17 mouse cellular contexts compared by ENCODE assay signal in the genomic region with DNA sequence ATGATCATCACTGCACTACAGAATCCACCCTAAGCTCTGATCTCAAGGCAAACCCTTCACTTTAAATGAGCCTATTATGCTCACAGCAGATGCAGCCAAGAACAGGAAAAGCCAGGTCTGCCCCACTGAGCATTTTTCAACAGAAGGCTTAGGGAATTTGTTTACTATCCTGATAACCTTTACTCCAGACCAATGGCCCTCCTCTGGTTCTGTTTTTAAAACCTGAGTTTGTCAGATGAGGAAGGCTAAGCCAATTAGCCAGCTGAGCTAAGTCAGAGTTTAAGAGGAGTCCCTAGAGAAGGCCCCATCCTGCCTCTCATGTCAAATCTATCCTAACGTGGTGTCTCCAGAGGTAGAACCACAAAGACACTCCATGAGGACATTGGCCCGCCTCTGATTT. TPM values are rescaled to one million over a fixed set of nuclear protein-coding genes. Genes with fewer than 3 reads are reported as not detected.
A peak's percentile ranks its signal among the peaks of the same experiment; 100 is the strongest.
DNase-seq lines count a peak whose midpoint lies in the region; ATAC-seq and TF ChIP-seq lines count a peak whose summit lies in the region.
"Had no signal": no experiment of that assay in that cellular context is flagged by ENCODE, and none has a peak within 500 bp of the region (broad histone marks: within the 10 kb centered on the region; RNA-seq: fewer than 3 reads in every experiment).

No protein-coding gene starts in this region.

- no peak for TF ChIP-seq CTCF in lung, embryonic 14.5 days (IDR thresholded peaks at IDR 0.05; ENCODE audit: low read depth)
- TF ChIP-seq CTCF in lung, postnatal 0 days (IDR thresholded peaks at IDR 0.05) = no peak
- TF ChIP-seq CTCF in liver, postnatal 0 days (IDR thresholded peaks at IDR 0.05; ENCODE audit: low read depth) = no peak

- 0 out of 2 replicates have a peak, but pooled peaks cover 1% of the 10 kb centered on the region for H3K9me3 ChIP-seq in heart, embryonic 13.5 days
- no peaks in the 10 kb centered on the region for H3K9me3 ChIP-seq in heart, embryonic 11.5 days (replicated peaks; ENCODE audit: control insufficient read depth, low read length)
- no peaks in the 10 kb centered on the region for H3K9me3 ChIP-seq in lung, embryonic 14.5 days (ENCODE audit: low read depth, low read length)
- H3K9me3 ChIP-seq in lung, postnatal 0 days (ENCODE audit: low read length) = no peaks in the 10 kb centered on the region
- no peaks in the 10 kb centered on the region for H3K9me3 ChIP-seq in liver, postnatal 0 days (ENCODE audit: low read length)
- no peaks in the 10 kb centered on the region for H3K9me3 ChIP-seq in hindbrain, embryonic 12.5 days (replicated peaks)
- H3K9me3 ChIP-seq: embryonic facial prominence, embryonic 10.5 days had no signal

- no peaks in the 10 kb centered on the region for H3K27me3 ChIP-seq in heart, embryonic 13.5 days (replicated peaks)
- H3K27me3 ChIP-seq in heart, embryonic 11.5 days (ENCODE audit: control insufficient read depth, insufficient read depth, low read length) = no peaks in the 10 kb centered on the region
- H3K27me3 ChIP-seq in lung, embryonic 14.5 days (ENCODE audit: insufficient read depth, low read length) = no peaks in the 10 kb centered on the region
- H3K27me3 ChIP-seq in lung, postnatal 0 days (replicated peaks; ENCODE audit: insufficient read depth, low read length) = no peaks in the 10 kb centered on the region
- H3K27me3 ChIP-seq in liver, postnatal 0 days (ENCODE audit: insufficient read depth, low read length) = no peaks in the 10 kb centered on the region
- no peaks in the 10 kb centered on the region for H3K27me3 ChIP-seq in hindbrain, embryonic 12.5 days
- H3K27me3 ChIP-seq: forebrain, embryonic 12.5 days; limb, embryonic 12.5 days had no signal

- H3K4me1 ChIP-seq in heart, embryonic 13.5 days = peaks cover 38% of the 10 kb centered on the region
- H3K4me1 ChIP-seq in heart, embryonic 11.5 days (ENCODE audit: control insufficient read depth, insufficient read depth, low read length) = peaks cover 14% of the 10 kb centered on the region
- H3K4me1 ChIP-seq in lung, embryonic 14.5 days (ENCODE audit: insufficient read depth) = no peaks in the 10 kb centered on the region; the same call in 1 of the 2 replicates
- peaks cover 3% of the 10 kb centered on the region; the same call in 1 of the 2 replicates for H3K4me1 ChIP-seq in lung, postnatal 0 days (ENCODE audit: insufficient read depth, low read depth, low read length)
- peaks cover 14% of the 10 kb centered on the region for H3K4me1 ChIP-seq in liver, postnatal 0 days (ENCODE audit: insufficient read depth)
- H3K4me1 ChIP-seq in hindbrain, embryonic 12.5 days = no peaks in the 10 kb centered on the region

- no peak for DNase-seq in lung, embryonic 14.5 days
- DNase-seq in lung, postnatal 0 days (ENCODE audit: low spot score) = no peak
- no peak for DNase-seq in liver, postnatal 0 days
- DNase-seq: cerebellum, adult 9-10 months; gastrocnemius, adult 2 months; kidney, adult 9 months; kidney, postnatal 36 days; layer of hippocampus, adult 9-11 months; right cerebral cortex, postnatal 14 days had no signal

- no peak for TF ChIP-seq EP300 in lung, postnatal 0 days (IDR thresholded peaks at IDR 0.05)
- TF ChIP-seq EP300 in liver, postnatal 0 days (IDR thresholded peaks at IDR 0.05; ENCODE audit: low read depth) = no peak

- no peak overlapping the region for H3K9ac ChIP-seq in heart, embryonic 13.5 days
- H3K9ac ChIP-seq in heart, embryonic 11.5 days (ENCODE audit: low read depth, low read length) = no peak overlapping the region
- no peak overlapping the region for H3K9ac ChIP-seq in lung, embryonic 14.5 days
- no peak overlapping the region for H3K9ac ChIP-seq in lung, postnatal 0 days (replicated peaks; ENCODE audit: low read depth)
- no peak overlapping the region for H3K9ac ChIP-seq in liver, postnatal 0 days (replicated peaks)
- no peak overlapping the region for H3K9ac ChIP-seq in hindbrain, embryonic 12.5 days
- H3K9ac ChIP-seq: forebrain, embryonic 12.5 days; limb, embryonic 12.5 days had no signal

- H3K27ac ChIP-seq in heart, embryonic 13.5 days (replicated peaks) = peak overlapping the region; percentile 64
- no peak overlapping the region for H3K27ac ChIP-seq in heart, embryonic 11.5 days (ENCODE audit: low read depth, low read length)
- no peak overlapping the region; the same call in 1 of the 2 replicates for H3K27ac ChIP-seq in lung, embryonic 14.5 days (ENCODE audit: low read depth)
- H3K27ac ChIP-seq in lung, postnatal 0 days (ENCODE audit: low read length) = no peak overlapping the region
- H3K27ac ChIP-seq in liver, postnatal 0 days (ENCODE audit: low read depth) = peak overlapping the region; percentile 57
- no peak overlapping the region for H3K27ac ChIP-seq in hindbrain, embryonic 12.5 days
- H3K27ac ChIP-seq: embryonic facial prominence, embryonic 10.5 days; forebrain, embryonic 12.5 days; gastrocnemius, adult 2 months; limb, embryonic 12.5 days had no signal

- no peaks in the 10 kb centered on the region for H3K36me3 ChIP-seq in heart, embryonic 13.5 days
- no peaks in the 10 kb centered on the region for H3K36me3 ChIP-seq in heart, embryonic 11.5 days (ENCODE audit: control insufficient read depth, insufficient read depth, low read length)
- H3K36me3 ChIP-seq in lung, embryonic 14.5 days (ENCODE audit: insufficient read depth) = no peaks in the 10 kb centered on the region
- no peaks in the 10 kb centered on the region for H3K36me3 ChIP-seq in lung, postnatal 0 days (ENCODE audit: insufficient read depth, low read length)
- no peaks in the 10 kb centered on the region for H3K36me3 ChIP-seq in liver, postnatal 0 days (replicated peaks; ENCODE audit: insufficient read depth, low read length)
- no peaks in the 10 kb centered on the region for H3K36me3 ChIP-seq in hindbrain, embryonic 12.5 days
- H3K36me3 ChIP-seq: embryonic facial prominence, embryonic 10.5 days; forebrain, embryonic 12.5 days; limb, embryonic 12.5 days had no signal

- no peak for ATAC-seq in heart, embryonic 13.5 days (ENCODE audit: extremely low read depth, insufficient number of reproducible peaks, low FRiP score, low TSS enrichment)
- no peak for ATAC-seq in heart, embryonic 11.5 days (replicated peaks; ENCODE audit: insufficient number of reproducible peaks, low FRiP score, low TSS enrichment)
- ATAC-seq in lung, embryonic 14.5 days (ENCODE audit: insufficient read depth) = 0 out of 2 replicates have a peak, but pooled peaks have one; percentile 23
- ATAC-seq in lung, postnatal 0 days = no peak
- peak; percentile 28 for ATAC-seq in liver, postnatal 0 days
- no peak for ATAC-seq in erythroid progenitor cell, adult 5-6 weeks (replicated peaks; ENCODE audit: low FRiP score, poor library complexity, severe bottlenecking)
- no peak for ATAC-seq in hindbrain, embryonic 12.5 days (ENCODE audit: low FRiP score)

- no peak overlapping the region for H3K4me2 ChIP-seq in heart, embryonic 13.5 days
- H3K4me2 ChIP-seq in heart, embryonic 11.5 days = no peak overlapping the region
- H3K4me2 ChIP-seq in lung, embryonic 14.5 days = no peak overlapping the region
- H3K4me2 ChIP-seq in lung, postnatal 0 days (replicated peaks; ENCODE audit: low read depth, low read length) = no peak overlapping the region
- no peak overlapping the region for H3K4me2 ChIP-seq in liver, postnatal 0 days (ENCODE audit: low read depth, low read length)
- no peak overlapping the region for H3K4me2 ChIP-seq in hindbrain, embryonic 12.5 days (replicated peaks)
- H3K4me2 ChIP-seq: forebrain, embryonic 12.5 days; limb, embryonic 12.5 days had no signal

- WGBS in heart, embryonic 13.5 days = 49% methylated on average over 2 of the region's 2 CpGs
- 26% methylated on average over 2 of the region's 2 CpGs for WGBS in heart, embryonic 11.5 days (ENCODE audit: insufficient replicate concordance)
- 32% methylated on average over 2 of the region's 2 CpGs for WGBS in lung, embryonic 14.5 days
- WGBS in lung, postnatal 0 days = 45% methylated on average over 2 of the region's 2 CpGs
- WGBS in liver, postnatal 0 days (ENCODE audit: insufficient replicate concordance) = 27% methylated on average over 2 of the region's 2 CpGs
- WGBS in hindbrain, embryonic 12.5 days = 49% methylated on average over 2 of the region's 2 CpGs

- H3K4me3 ChIP-seq in heart, embryonic 13.5 days = no peak overlapping the region
- no peak overlapping the region for H3K4me3 ChIP-seq in heart, embryonic 11.5 days (ENCODE audit: low read depth, low read length)
- H3K4me3 ChIP-seq in lung, embryonic 14.5 days (ENCODE audit: low read depth, low read length) = no peak overlapping the region
- H3K4me3 ChIP-seq in lung, postnatal 0 days (ENCODE audit: low read depth, low read length) = no peak overlapping the region
- H3K4me3 ChIP-seq in liver, postnatal 0 days (ENCODE audit: low read depth, low read length) = no peak overlapping the region
- H3K4me3 ChIP-seq in hindbrain, embryonic 12.5 days = no peak overlapping the region
- H3K4me3 ChIP-seq: embryonic facial prominence, embryonic 10.5 days; forebrain, embryonic 12.5 days; gastrocnemius, adult 2 months; limb, embryonic 12.5 days had no signal

RNA-seq across cellular contexts. Expression of a gene that starts 19.1 kb away (rescaled TPM):
- polyA plus RNA-seq in heart, embryonic 13.5 days (2015; fragmentation: Nextera tagmentation; extraction: Ambion mirVana) = 33.5 and 33.7 TPM in 2 replicates
- polyA plus RNA-seq in heart, embryonic 11.5 days (2014; fragmentation: Nextera tagmentation; extraction: Ambion mirVana) = 39.1 and 51.8 TPM in 2 replicates
- 117 and 118 TPM in 2 replicates for polyA plus RNA-seq in lung, embryonic 14.5 days (2014; fragmentation: Nextera tagmentation; extraction: Ambion mirVana)
- polyA plus RNA-seq in lung, postnatal 0 days (2015; fragmentation: Nextera tagmentation; extraction: Ambion mirVana) = 108 and 132 TPM in 2 replicates
- 10.7 and 12.6 TPM in 2 replicates for polyA plus RNA-seq in liver, postnatal 0 days (2015; fragmentation: Nextera tagmentation; extraction: Ambion mirVana)
- 7.2 TPM in 1 of 2 replicates, not detected in the other for total RNA-seq in erythroid progenitor cell, adult 5-6 weeks (2015; ENCODE audit: low replicate concordance)
- 2.6 TPM in 1 of 2 replicates, not detected in the other for total RNA-seq in erythroid progenitor cell, adult 5-6 weeks (2017; ENCODE audit: low replicate concordance)
- 110 and 116 TPM in 2 replicates for polyA plus RNA-seq in hindbrain, embryonic 12.5 days (2016; fragmentation: Nextera tagmentation; extraction: Ambion mirVana)
- total RNA-seq: neutrophil, adult 5-6 weeks had no signal

RNA-seq across cellular contexts. Expression of a gene that starts 51.9 kb away (rescaled TPM):
- 1.7 and 2.1 TPM in 2 replicates for polyA plus RNA-seq in heart, embryonic 13.5 days (2015; fragmentation: Nextera tagmentation; extraction: Ambion mirVana)
- 2.1 and 2.7 TPM in 2 replicates for polyA plus RNA-seq in heart, embryonic 11.5 days (2014; fragmentation: Nextera tagmentation; extraction: Ambion mirVana)
- polyA plus RNA-seq in lung, embryonic 14.5 days (2014; fragmentation: Nextera tagmentation; extraction: Ambion mirVana) = 3.2 and 4.0 TPM in 2 replicates
- 0.73 and 1.0 TPM in 2 replicates for polyA plus RNA-seq in lung, postnatal 0 days (2015; fragmentation: Nextera tagmentation; extraction: Ambion mirVana)
- 1.1 and 1.4 TPM in 2 replicates for polyA plus RNA-seq in liver, postnatal 0 days (2015; fragmentation: Nextera tagmentation; extraction: Ambion mirVana)
- 0.84 and 4.7 TPM in 2 replicates for total RNA-seq in erythroid progenitor cell, adult 5-6 weeks (2015; ENCODE audit: low replicate concordance)
- total RNA-seq in erythroid progenitor cell, adult 5-6 weeks (2017; ENCODE audit: low replicate concordance) = 2.7 and 7.8 TPM in 2 replicates
- polyA plus RNA-seq in hindbrain, embryonic 12.5 days (2016; fragmentation: Nextera tagmentation; extraction: Ambion mirVana) = 0.73 and 0.88 TPM in 2 replicates

Comparison
In these comparisons a context has a peak if more than half of its experiments do, and no peak if none do; other contexts are left out.
1. ATAC-seq: peak in lung, embryonic 14.5 days (single experiment) and liver, postnatal 0 days (single experiment); none in heart, embryonic 13.5 days (single experiment), heart, embryonic 11.5 days (single experiment), lung, postnatal 0 days (single experiment), erythroid progenitor cell, adult 5-6 weeks (single experiment) and hindbrain, embryonic 12.5 days (single experiment).
2. H3K27ac ChIP-seq: peak in heart, embryonic 13.5 days (single experiment) and liver, postnatal 0 days (single experiment); none in heart, embryonic 11.5 days (single experiment), lung, embryonic 14.5 days (single experiment), lung, postnatal 0 days (single experiment) and hindbrain, embryonic 12.5 days (single experiment).